In the genomic region with DNA sequence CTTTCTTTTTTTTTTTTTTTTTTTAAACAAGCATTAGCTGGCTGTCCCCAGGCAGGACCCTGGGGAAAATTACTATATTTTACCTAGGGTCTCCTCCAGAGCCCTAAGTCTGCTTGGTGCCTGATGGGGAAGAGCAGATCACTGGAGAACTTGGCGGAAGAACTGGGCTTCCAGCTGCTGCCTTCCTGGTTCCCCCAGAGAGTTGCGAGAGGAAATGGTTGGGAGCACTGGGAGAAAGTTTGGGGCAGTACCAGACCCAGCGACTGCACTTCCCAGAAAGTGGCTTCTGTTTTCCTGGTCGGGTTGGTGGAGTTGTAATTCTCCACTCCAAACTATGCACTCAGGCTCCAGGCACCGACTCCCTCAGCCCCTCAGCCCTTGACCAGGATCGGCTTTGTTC, we compare ENCODE assay signal across 7 mouse cellular contexts. TPM values are rescaled to one million over a fixed set of nuclear protein-coding genes. Genes with fewer than 3 reads are reported as not detected.
A peak's percentile ranks its signal among the peaks of the same experiment; 100 is the strongest.
DNase-seq lines count a peak whose midpoint lies in the region; ATAC-seq and TF ChIP-seq lines count a peak whose summit lies in the region.

No protein-coding gene starts in this region.

- no peak overlapping the region for H3K27ac ChIP-seq in lung, embryonic 14.5 days (ENCODE audit: low read depth)
- no peak overlapping the region for H3K27ac ChIP-seq in forebrain, embryonic 16.5 days (ENCODE audit: low read length)
- peak overlapping the region; percentile 29 for H3K27ac ChIP-seq in hindbrain, embryonic 14.5 days
- H3K27ac ChIP-seq in olfactory bulb, adult 2 months (ENCODE audit: insufficient read depth, low read depth, low read length) = no peak overlapping the region

- no peak for ATAC-seq in lung, embryonic 14.5 days (ENCODE audit: insufficient read depth)
- no peak for ATAC-seq in forebrain, embryonic 16.5 days
- ATAC-seq in hindbrain, embryonic 14.5 days (ENCODE audit: low FRiP score) = no peak

- TF ChIP-seq POLR2A in olfactory bulb, adult 2 months (IDR thresholded peaks at IDR 0.05; ENCODE audit: insufficient read depth, low read depth, low read length) = no peak

- DNase-seq in lung, embryonic 14.5 days = no peak
- DNase-seq in lung, adult 18-20 months = no peak
- DNase-seq in hindbrain, embryonic 14.5 days (ENCODE audit: low spot score) = no peak
- DNase-seq in urinary bladder, postnatal 10 days (ENCODE audit: low spot score) = no peak
- DNase-seq in cerebellum, adult 8-10 months = no peak

- H3K27me3 ChIP-seq in lung, embryonic 14.5 days (ENCODE audit: insufficient read depth, low read length) = peaks cover 38% of the 10 kb centered on the region
- peaks cover 17% of the 10 kb centered on the region; the same call in 1 of the 2 replicates for H3K27me3 ChIP-seq in forebrain, embryonic 16.5 days (replicated peaks; ENCODE audit: control insufficient read depth, insufficient read depth, low read length)
- H3K27me3 ChIP-seq in hindbrain, embryonic 14.5 days (ENCODE audit: control insufficient read depth, insufficient read depth, low read length) = peaks cover 38% of the 10 kb centered on the region

- H3K4me1 ChIP-seq in lung, embryonic 14.5 days (ENCODE audit: insufficient read depth) = no peaks in the 10 kb centered on the region; the same call in 1 of the 2 replicates
- H3K4me1 ChIP-seq in forebrain, embryonic 16.5 days (replicated peaks; ENCODE audit: control insufficient read depth, insufficient read depth, low read length) = peaks cover 19% of the 10 kb centered on the region
- H3K4me1 ChIP-seq in hindbrain, embryonic 14.5 days (replicated peaks; ENCODE audit: control insufficient read depth, insufficient read depth, low read length) = peaks cover 11% of the 10 kb centered on the region; the same call in 1 of the 2 replicates
- peaks cover 10% of the 10 kb centered on the region for H3K4me1 ChIP-seq in olfactory bulb, adult 2 months (ENCODE audit: control insufficient read depth, insufficient read depth, low read length)

- 17% methylated on average over 6 of the region's 6 CpGs for WGBS in lung, embryonic 14.5 days
- WGBS in forebrain, embryonic 16.5 days = 16% methylated on average over 6 of the region's 6 CpGs
- 12% methylated on average over 6 of the region's 6 CpGs for WGBS in hindbrain, embryonic 14.5 days
- WGBS in olfactory bulb, adult 2 months = 43% methylated on average over 6 of the region's 6 CpGs

- H3K4me2 ChIP-seq in lung, embryonic 14.5 days = peak overlapping the region; percentile 98; the same call in 1 of the 2 replicates
- H3K4me2 ChIP-seq in forebrain, embryonic 16.5 days (ENCODE audit: low read length) = peak overlapping the region; percentile 100
- H3K4me2 ChIP-seq in hindbrain, embryonic 14.5 days (replicated peaks) = peak overlapping the region; percentile 97

- H3K9ac ChIP-seq in lung, embryonic 14.5 days = no peak overlapping the region
- no peak overlapping the region for H3K9ac ChIP-seq in forebrain, embryonic 16.5 days (replicated peaks; ENCODE audit: low read depth, low read length)
- peak overlapping the region; percentile 63 for H3K9ac ChIP-seq in hindbrain, embryonic 14.5 days

- no peaks in the 10 kb centered on the region for H3K36me3 ChIP-seq in lung, embryonic 14.5 days (ENCODE audit: insufficient read depth)
- no peaks in the 10 kb centered on the region for H3K36me3 ChIP-seq in forebrain, embryonic 16.5 days (ENCODE audit: control insufficient read depth, insufficient read depth)
- no peaks in the 10 kb centered on the region for H3K36me3 ChIP-seq in hindbrain, embryonic 14.5 days (replicated peaks; ENCODE audit: control insufficient read depth, insufficient read depth)

- peaks cover 6% of the 10 kb centered on the region for H3K9me3 ChIP-seq in lung, embryonic 14.5 days (ENCODE audit: low read depth, low read length)
- H3K9me3 ChIP-seq in forebrain, embryonic 16.5 days (ENCODE audit: control insufficient read depth, low read length) = no peaks in the 10 kb centered on the region
- peaks cover 7% of the 10 kb centered on the region; the same call in 1 of the 2 replicates for H3K9me3 ChIP-seq in hindbrain, embryonic 14.5 days (ENCODE audit: control insufficient read depth, low read length)

- H3K4me3 ChIP-seq in lung, embryonic 14.5 days (ENCODE audit: low read depth, low read length) = no peak overlapping the region
- peak overlapping the region; percentile 19 for H3K4me3 ChIP-seq in forebrain, embryonic 16.5 days (replicated peaks; ENCODE audit: low read length)
- H3K4me3 ChIP-seq in hindbrain, embryonic 14.5 days (replicated peaks; ENCODE audit: low read length) = peak overlapping the region; percentile 53
- peak overlapping the region; percentile 33 for H3K4me3 ChIP-seq in olfactory bulb, adult 2 months (ENCODE audit: insufficient read depth, low read depth, low read length)

- TF ChIP-seq CTCF in lung, embryonic 14.5 days (IDR thresholded peaks at IDR 0.05; ENCODE audit: low read depth) = no peak
- TF ChIP-seq CTCF in olfactory bulb, adult 2 months (IDR thresholded peaks at IDR 0.05; ENCODE audit: insufficient read depth, low read depth, low read length) = no peak

RNA-seq across cellular contexts. Expression of a gene that starts 1.7 kb away (rescaled TPM):
- polyA plus RNA-seq in lung, embryonic 14.5 days (2014; fragmentation: Nextera tagmentation; extraction: Ambion mirVana) = 2.5 and 5.5 TPM in 2 replicates
- 13.6 and 19.3 TPM in 2 replicates for polyA plus RNA-seq in forebrain, embryonic 16.5 days (2015; fragmentation: Nextera tagmentation; extraction: Ambion mirVana)
- 84.4 and 90.5 TPM in 2 replicates for polyA plus RNA-seq in hindbrain, embryonic 14.5 days (2014; fragmentation: Nextera tagmentation; extraction: Ambion mirVana)
- polyA plus RNA-seq in olfactory bulb, adult 2 months (2012; ENCODE audit: insufficient read depth, insufficient read length, low replicate concordance, missing spikeins) = not detected in 2 replicates
